Mouse (Mus musculus) small intestine, adult 2 months (tissue): ENCODE data around the gene Lipe.

Experiments
- CTCF ChIP-seq: fragments of 200-500 bp; IDR thresholded peaks from 2 replicates; pipeline ENCODE4 v1.5.1; 2012; ENCODE audit warnings: low read depth, mild to moderate bottlenecking, control low read depth, inconsistent platforms, low read length, moderate library complexity, mixed read lengths; ENCODE audit not compliant: insufficient replicate concordance, insufficient read length; ENCODE audit errors: extremely low read depth
- POLR2A ChIP-seq: fragments of 200-500 bp; IDR thresholded peaks from 2 replicates; pipeline ENCODE4 v1.6.1; 2012; ENCODE audit warnings: low read depth, mild to moderate bottlenecking, control low read depth, inconsistent platforms, low read length, moderate library complexity

- TF ChIP-seq CTCF = no peak
- TF ChIP-seq POLR2A = no peak
These were observed 12.5 kb downstream of the Lipe start for GRCm38 (mm10) chr7:25385850-25386555.
